ENCODE assay signal across 8 mouse cellular contexts in genomic region chr9:15493235-15493924, GRCm38 (mm10). TPM values are rescaled to one million over a fixed set of nuclear protein-coding genes. Genes with fewer than 3 reads are reported as not detected.
DNase-seq lines count a peak whose midpoint lies in the region; ATAC-seq and TF ChIP-seq lines count a peak whose summit lies in the region.

Gene Smco4 (plus strand): TSS chr9:15493432.

- peak within 1 kb of the TSS; percentile 82 for H3K9ac ChIP-seq in embryonic facial prominence, embryonic 12.5 days
- H3K9ac ChIP-seq in liver, embryonic 13.5 days: peak within 1 kb of the TSS; percentile 81
- peak within 1 kb of the TSS; percentile 82 for H3K9ac ChIP-seq in stomach, postnatal 0 days (ENCODE audit: low read length)

- WGBS in embryonic facial prominence, embryonic 12.5 days: under 1% methylated on average over 95 of the region's 101 CpGs
- 2% methylated on average over 96 of the region's 101 CpGs for WGBS in heart, embryonic 10.5 days
- WGBS in liver, embryonic 13.5 days (ENCODE audit: insufficient replicate concordance): under 1% methylated on average over 87 of the region's 101 CpGs
- WGBS in stomach, postnatal 0 days: under 1% methylated on average over 73 of the region's 101 CpGs

- H3K27ac ChIP-seq in embryonic facial prominence, embryonic 12.5 days: peak within 1 kb of the TSS; percentile 60; the same call in 1 of the 2 replicates
- peak within 1 kb of the TSS; percentile 96 for H3K27ac ChIP-seq in heart, embryonic 10.5 days
- peak within 1 kb of the TSS; percentile 59 for H3K27ac ChIP-seq in liver, embryonic 13.5 days
- peak within 1 kb of the TSS; percentile 78 for H3K27ac ChIP-seq in stomach, postnatal 0 days (replicated peaks)

- TF ChIP-seq CTCF in stomach, postnatal 0 days (IDR thresholded peaks at IDR 0.05; ENCODE audit: low read depth): peak; percentile 69

- H3K27me3 ChIP-seq in embryonic facial prominence, embryonic 12.5 days: no peaks in the 10 kb centered on the region
- peaks cover 9% of the 10 kb centered on the region for H3K27me3 ChIP-seq in heart, embryonic 10.5 days (ENCODE audit: insufficient read depth, poor library complexity, severe bottlenecking)
- H3K27me3 ChIP-seq in liver, embryonic 13.5 days: no peaks in the 10 kb centered on the region
- no peaks in the 10 kb centered on the region for H3K27me3 ChIP-seq in stomach, postnatal 0 days (ENCODE audit: control insufficient read depth, insufficient read depth, low read length)

- H3K4me3 ChIP-seq in embryonic facial prominence, embryonic 12.5 days: peak within 1 kb of the TSS; percentile 71
- H3K4me3 ChIP-seq in heart, embryonic 10.5 days: peak within 1 kb of the TSS; percentile 89
- peak within 1 kb of the TSS; percentile 73 for H3K4me3 ChIP-seq in liver, embryonic 13.5 days (replicated peaks)
- H3K4me3 ChIP-seq in stomach, postnatal 0 days (ENCODE audit: low read depth, low read length): peak within 1 kb of the TSS; percentile 74

- peaks cover 20% of the 10 kb centered on the region for H3K4me1 ChIP-seq in embryonic facial prominence, embryonic 12.5 days
- peaks cover 45% of the 10 kb centered on the region for H3K4me1 ChIP-seq in heart, embryonic 10.5 days
- peaks cover 44% of the 10 kb centered on the region for H3K4me1 ChIP-seq in liver, embryonic 13.5 days (replicated peaks)
- H3K4me1 ChIP-seq in stomach, postnatal 0 days (replicated peaks; ENCODE audit: control insufficient read depth, insufficient read depth): 0 out of 2 replicates have a peak, but pooled peaks cover 3% of the 10 kb centered on the region

- H3K4me2 ChIP-seq in embryonic facial prominence, embryonic 12.5 days (replicated peaks): peak within 1 kb of the TSS; percentile 87
- peak within 1 kb of the TSS; percentile 90 for H3K4me2 ChIP-seq in liver, embryonic 13.5 days
- H3K4me2 ChIP-seq in stomach, postnatal 0 days (replicated peaks; ENCODE audit: low read depth): peak within 1 kb of the TSS; percentile 99

- no peaks in the 10 kb centered on the region for H3K9me3 ChIP-seq in embryonic facial prominence, embryonic 12.5 days
- H3K9me3 ChIP-seq in heart, embryonic 10.5 days: no peaks in the 10 kb centered on the region
- no peaks in the 10 kb centered on the region for H3K9me3 ChIP-seq in liver, embryonic 13.5 days (replicated peaks)
- no peaks in the 10 kb centered on the region for H3K9me3 ChIP-seq in stomach, postnatal 0 days (ENCODE audit: control insufficient read depth, low read length)

- no peaks in the 10 kb centered on the region for H3K36me3 ChIP-seq in embryonic facial prominence, embryonic 12.5 days
- H3K36me3 ChIP-seq in heart, embryonic 10.5 days: no peaks in the 10 kb centered on the region
- no peaks in the 10 kb centered on the region for H3K36me3 ChIP-seq in liver, embryonic 13.5 days
- no peaks in the 10 kb centered on the region for H3K36me3 ChIP-seq in stomach, postnatal 0 days (ENCODE audit: control insufficient read depth, insufficient read depth, low read length)

- TF ChIP-seq EP300 in stomach, postnatal 0 days (optimal IDR thresholded peaks at IDR 0.05): no peak

- ATAC-seq in embryonic facial prominence, embryonic 12.5 days (ENCODE audit: insufficient number of reproducible peaks, insufficient read depth, low FRiP score, low TSS enrichment): peak; percentile 89
- peak; percentile 83 for ATAC-seq in liver, embryonic 13.5 days (ENCODE audit: low read depth)
- peak; percentile 94 for ATAC-seq in stomach, postnatal 0 days (ENCODE audit: low FRiP score, low TSS enrichment)

- DNase-seq in A20 (ENCODE audit: low read depth, low spot score): peak; percentile 93
- peak; percentile 90 to 91 for DNase-seq in adrenal gland, postnatal 36 days
- no peak for DNase-seq in heart, embryonic 10.5 days (ENCODE audit: low spot score)
- DNase-seq in kidney, adult 9 months: peak; percentile 83
- DNase-seq in liver, embryonic 13.5 days: peak; percentile 44
- DNase-seq in neural tube, embryonic 10.5 days (ENCODE audit: extremely low spot score, low spot score): peak; percentile 83
- peak; percentile 81 for DNase-seq in stomach, postnatal 0 days (ENCODE audit: low spot score)

RNA-seq across cellular contexts. Expression of gene Smco4, which starts in this region (rescaled TPM):
- total RNA-seq in adrenal gland, postnatal 36 days (2021): 10 to 100 TPM; 29.0 to 35.2 TPM
- polyA plus RNA-seq in embryonic facial prominence, embryonic 12.5 days (2016; fragmentation: Nextera tagmentation; extraction: Ambion mirVana): 1.6 and 2.9 TPM in 2 replicates
- polyA plus RNA-seq in heart, embryonic 10.5 days (2016; fragmentation: Nextera tagmentation; extraction: Ambion mirVana): 2.0 and 2.9 TPM in 2 replicates
- 1.2 and 1.7 TPM in 2 replicates for polyA plus RNA-seq in liver, embryonic 13.5 days (2015; fragmentation: Nextera tagmentation; extraction: Ambion mirVana)
- polyA plus RNA-seq in stomach, postnatal 0 days (2015; fragmentation: Nextera tagmentation; extraction: Ambion mirVana): 1.4 and 1.9 TPM in 2 replicates
